ENCODE assay signal across 17 mouse cellular contexts in genomic region chrX:12888708-12889481, GRCm38 (mm10).
DNase-seq lines count a peak whose midpoint lies in the region; ATAC-seq and TF ChIP-seq lines count a peak whose summit lies in the region.
"Had no signal": no experiment of that assay in that cellular context is flagged by ENCODE, and none has a peak within 500 bp of the region (broad histone marks: within the 10 kb centered on the region; RNA-seq: fewer than 3 reads in every experiment).

No protein-coding gene starts in this region.

- DNase-seq in liver, adult 2 months (ENCODE audit: extremely low read depth, low read depth, low spot score) = peak; percentile 30
- no peak for DNase-seq in liver, embryonic 11.5 days (ENCODE audit: low spot score)
- peak; percentile 7 for DNase-seq in hindbrain, postnatal 0 days (ENCODE audit: low spot score)
- DNase-seq in urinary bladder, postnatal 25 days (ENCODE audit: low spot score) = no peak
- DNase-seq in thymus, postnatal 4 days = no peak
- DNase-seq in thymus, adult 2 months = no peak
- DNase-seq: cerebellum, adult 11 months; heart, postnatal 36 days; kidney, postnatal 14 days; lung, adult 2 months; lung, postnatal 4 days; right cerebral cortex, postnatal 4 days had no signal

- no peaks in the 10 kb centered on the region; the same call in 1 of the 2 replicates for H3K4me1 ChIP-seq in liver, adult 2 months (ENCODE audit: control insufficient read depth, insufficient read depth, low read length)
- no peaks in the 10 kb centered on the region for H3K4me1 ChIP-seq in liver, embryonic 11.5 days (replicated peaks; ENCODE audit: control insufficient read depth, insufficient read depth, low read length)
- peaks cover 2% of the 10 kb centered on the region; the same call in 1 of the 2 replicates for H3K4me1 ChIP-seq in forebrain, embryonic 16.5 days (replicated peaks; ENCODE audit: control insufficient read depth, insufficient read depth, low read length)
- no peaks in the 10 kb centered on the region for H3K4me1 ChIP-seq in hindbrain, postnatal 0 days (ENCODE audit: insufficient read depth, low read length)
- H3K4me1 ChIP-seq in neural tube, embryonic 15.5 days = peaks cover 4% of the 10 kb centered on the region; the same call in 1 of the 2 replicates
- H3K4me1 ChIP-seq in thymus, adult 2 months (replicated peaks; ENCODE audit: control insufficient read depth, insufficient read depth, low read length) = no peaks in the 10 kb centered on the region
- H3K4me1 ChIP-seq: limb, embryonic 15.5 days had no signal

- WGBS in liver, adult 2 months = 23% methylated on average over 3 of the region's 3 CpGs
- 76% methylated on average over 3 of the region's 3 CpGs for WGBS in liver, embryonic 11.5 days
- WGBS in forebrain, embryonic 16.5 days = 37% methylated on average over 3 of the region's 3 CpGs
- 56% methylated on average over 3 of the region's 3 CpGs for WGBS in hindbrain, postnatal 0 days
- WGBS in neural tube, embryonic 15.5 days = 49% methylated on average over 3 of the region's 3 CpGs
- WGBS in thymus, adult 2 months = 93% methylated on average over 2 of the region's 3 CpGs

- ATAC-seq in liver, embryonic 11.5 days (replicated peaks; ENCODE audit: low FRiP score) = no peak
- ATAC-seq in forebrain, embryonic 16.5 days = peak; percentile 64
- peak; percentile 64 for ATAC-seq in hindbrain, postnatal 0 days
- ATAC-seq in neural tube, embryonic 15.5 days (ENCODE audit: low FRiP score) = peak; percentile 74
- ATAC-seq: intestine, postnatal 0 days had no signal

- H3K27ac ChIP-seq in liver, adult 2 months (replicated peaks; ENCODE audit: insufficient read depth, low read depth, low read length) = no peak overlapping the region
- H3K27ac ChIP-seq in liver, embryonic 11.5 days (ENCODE audit: low read depth, low read length) = no peak overlapping the region
- peak overlapping the region; percentile 61 for H3K27ac ChIP-seq in forebrain, embryonic 16.5 days (ENCODE audit: low read length)
- peak overlapping the region; percentile 11; the same call in 1 of the 2 replicates for H3K27ac ChIP-seq in hindbrain, postnatal 0 days
- H3K27ac ChIP-seq in neural tube, embryonic 15.5 days (replicated peaks) = peak overlapping the region; percentile 79
- H3K27ac ChIP-seq in thymus, adult 2 months (ENCODE audit: control insufficient read depth, insufficient read depth, low read length) = no peak overlapping the region
- H3K27ac ChIP-seq: limb, embryonic 15.5 days had no signal

- no peaks in the 10 kb centered on the region for H3K9me3 ChIP-seq in liver, embryonic 11.5 days (ENCODE audit: control insufficient read depth, low read length)
- no peaks in the 10 kb centered on the region for H3K9me3 ChIP-seq in forebrain, embryonic 16.5 days (ENCODE audit: control insufficient read depth, low read length)
- no peaks in the 10 kb centered on the region for H3K9me3 ChIP-seq in hindbrain, postnatal 0 days (ENCODE audit: low read length)
- no peaks in the 10 kb centered on the region for H3K9me3 ChIP-seq in neural tube, embryonic 15.5 days (replicated peaks)
- H3K9me3 ChIP-seq: limb, embryonic 15.5 days had no signal

- no peak for TF ChIP-seq POLR2A in liver, adult 2 months (IDR thresholded peaks at IDR 0.05; ENCODE audit: extremely low read depth, insufficient read depth, low read length)
- no peak for TF ChIP-seq POLR2A in thymus, adult 2 months (IDR thresholded peaks at IDR 0.05; ENCODE audit: control insufficient read depth, extremely low read depth, insufficient read depth, low read length, poor library complexity)

- H3K9ac ChIP-seq in liver, adult 2 months (ENCODE audit: low read depth, low read length) = no peak overlapping the region; the same call in 1 of the 2 replicates
- no peak overlapping the region for H3K9ac ChIP-seq in liver, embryonic 11.5 days (ENCODE audit: low read depth, low read length)
- H3K9ac ChIP-seq in forebrain, embryonic 16.5 days (replicated peaks; ENCODE audit: low read depth, low read length) = 0 out of 2 replicates have a peak overlapping the region, but pooled peaks have one; percentile 17
- no peak overlapping the region for H3K9ac ChIP-seq in hindbrain, postnatal 0 days (replicated peaks; ENCODE audit: low read length)
- no peak overlapping the region for H3K9ac ChIP-seq in neural tube, embryonic 15.5 days (replicated peaks)
- H3K9ac ChIP-seq: limb, embryonic 15.5 days had no signal

- H3K27me3 ChIP-seq in liver, adult 2 months (ENCODE audit: control insufficient read depth, insufficient read depth, low read length) = no peaks in the 10 kb centered on the region
- H3K27me3 ChIP-seq in liver, embryonic 11.5 days (replicated peaks; ENCODE audit: control insufficient read depth, insufficient read depth, low read length) = no peaks in the 10 kb centered on the region
- H3K27me3 ChIP-seq in forebrain, embryonic 16.5 days (replicated peaks; ENCODE audit: control insufficient read depth, insufficient read depth, low read length) = no peaks in the 10 kb centered on the region
- H3K27me3 ChIP-seq in hindbrain, postnatal 0 days (ENCODE audit: insufficient read depth, low read length) = no peaks in the 10 kb centered on the region
- no peaks in the 10 kb centered on the region for H3K27me3 ChIP-seq in neural tube, embryonic 15.5 days (replicated peaks)
- no peaks in the 10 kb centered on the region for H3K27me3 ChIP-seq in thymus, adult 2 months (ENCODE audit: control insufficient read depth, insufficient read depth, low read length)
- H3K27me3 ChIP-seq: limb, embryonic 15.5 days had no signal

- H3K4me3 ChIP-seq in liver, adult 2 months (ENCODE audit: insufficient read depth, low read depth, low read length) = no peak overlapping the region
- H3K4me3 ChIP-seq in liver, embryonic 11.5 days (ENCODE audit: low read depth, low read length) = no peak overlapping the region
- H3K4me3 ChIP-seq in forebrain, embryonic 16.5 days (replicated peaks; ENCODE audit: low read length) = peak overlapping the region; percentile 7; the same call in 1 of the 2 replicates
- no peak overlapping the region for H3K4me3 ChIP-seq in hindbrain, postnatal 0 days (ENCODE audit: low read length)
- no peak overlapping the region for H3K4me3 ChIP-seq in neural tube, embryonic 15.5 days (replicated peaks)
- H3K4me3 ChIP-seq in thymus, adult 2 months (ENCODE audit: control insufficient read depth, insufficient read depth, low read length) = no peak overlapping the region
- H3K4me3 ChIP-seq: limb, embryonic 15.5 days; myocyte had no signal

- no peak overlapping the region for H3K4me2 ChIP-seq in liver, embryonic 11.5 days
- H3K4me2 ChIP-seq in forebrain, embryonic 16.5 days (ENCODE audit: low read length) = peak overlapping the region; percentile 36
- no peak overlapping the region for H3K4me2 ChIP-seq in hindbrain, postnatal 0 days (ENCODE audit: low read depth, low read length)
- peak overlapping the region; percentile 38 for H3K4me2 ChIP-seq in neural tube, embryonic 15.5 days
- H3K4me2 ChIP-seq: limb, embryonic 15.5 days had no signal

- TF ChIP-seq CTCF in liver, adult 2 months (IDR thresholded peaks at IDR 0.05; ENCODE audit: low read depth, low read length) = no peak
- no peak for TF ChIP-seq CTCF in hindbrain, postnatal 0 days (IDR thresholded peaks at IDR 0.05; ENCODE audit: low read depth)
- no peak for TF ChIP-seq CTCF in thymus, adult 2 months (IDR thresholded peaks at IDR 0.05; ENCODE audit: borderline replicate concordance, control insufficient read depth, extremely low read depth, insufficient read depth, low read length, poor library complexity)

- no peaks in the 10 kb centered on the region for H3K79me2 ChIP-seq in liver, adult 2 months (ENCODE audit: control insufficient read depth, insufficient read depth, low read length)

- H3K36me3 ChIP-seq in liver, adult 2 months (ENCODE audit: control insufficient read depth, insufficient read depth, low read length) = no peaks in the 10 kb centered on the region
- no peaks in the 10 kb centered on the region for H3K36me3 ChIP-seq in liver, embryonic 11.5 days (ENCODE audit: control insufficient read depth, insufficient read depth, low read length)
- H3K36me3 ChIP-seq in forebrain, embryonic 16.5 days (ENCODE audit: control insufficient read depth, insufficient read depth) = no peaks in the 10 kb centered on the region
- H3K36me3 ChIP-seq in hindbrain, postnatal 0 days (ENCODE audit: insufficient read depth, low read length) = no peaks in the 10 kb centered on the region
- no peaks in the 10 kb centered on the region for H3K36me3 ChIP-seq in neural tube, embryonic 15.5 days
- H3K36me3 ChIP-seq in thymus, adult 2 months (ENCODE audit: control insufficient read depth, insufficient read depth, low read length) = no peaks in the 10 kb centered on the region
- H3K36me3 ChIP-seq: limb, embryonic 15.5 days had no signal

Comparison
In these comparisons a context has a peak if more than half of its experiments do, and no peak if none do; other contexts are left out.
1. DNase-seq: peak in liver, adult 2 months (single experiment) and hindbrain, postnatal 0 days (single experiment); none in liver, embryonic 11.5 days (single experiment), urinary bladder, postnatal 25 days (single experiment), thymus, postnatal 4 days (single experiment) and thymus, adult 2 months (single experiment).
2. H3K27ac ChIP-seq: peak in forebrain, embryonic 16.5 days (single experiment), hindbrain, postnatal 0 days (single experiment) and neural tube, embryonic 15.5 days (single experiment); none in liver, adult 2 months (single experiment), liver, embryonic 11.5 days (single experiment) and thymus, adult 2 months (single experiment).
3. H3K4me2 ChIP-seq: peak in forebrain, embryonic 16.5 days (single experiment) and neural tube, embryonic 15.5 days (single experiment); none in liver, embryonic 11.5 days (single experiment) and hindbrain, postnatal 0 days (single experiment).